Mouse (Mus musculus) testis, adult 2 months (tissue): ENCODE measurements around the gene Hoxa6.

Experiments used
- CTCF ChIP-seq: fragments of 200-500 bp; IDR thresholded peaks from 2 replicates; pipeline ENCODE4 v1.5.1; 2012; ENCODE audit warnings: low read depth, mild to moderate bottlenecking, inconsistent platforms, low read length, moderate library complexity; ENCODE audit not compliant: control insufficient read depth, insufficient read depth, insufficient replicate concordance
- POLR2A ChIP-seq: fragments of 200-500 bp; IDR thresholded peaks from 2 replicates; pipeline ENCODE4 v1.6.1; 2012; ENCODE audit warnings: low read depth, mild to moderate bottlenecking, inconsistent platforms, low read length, moderate library complexity; ENCODE audit not compliant: control insufficient read depth

DNA sequence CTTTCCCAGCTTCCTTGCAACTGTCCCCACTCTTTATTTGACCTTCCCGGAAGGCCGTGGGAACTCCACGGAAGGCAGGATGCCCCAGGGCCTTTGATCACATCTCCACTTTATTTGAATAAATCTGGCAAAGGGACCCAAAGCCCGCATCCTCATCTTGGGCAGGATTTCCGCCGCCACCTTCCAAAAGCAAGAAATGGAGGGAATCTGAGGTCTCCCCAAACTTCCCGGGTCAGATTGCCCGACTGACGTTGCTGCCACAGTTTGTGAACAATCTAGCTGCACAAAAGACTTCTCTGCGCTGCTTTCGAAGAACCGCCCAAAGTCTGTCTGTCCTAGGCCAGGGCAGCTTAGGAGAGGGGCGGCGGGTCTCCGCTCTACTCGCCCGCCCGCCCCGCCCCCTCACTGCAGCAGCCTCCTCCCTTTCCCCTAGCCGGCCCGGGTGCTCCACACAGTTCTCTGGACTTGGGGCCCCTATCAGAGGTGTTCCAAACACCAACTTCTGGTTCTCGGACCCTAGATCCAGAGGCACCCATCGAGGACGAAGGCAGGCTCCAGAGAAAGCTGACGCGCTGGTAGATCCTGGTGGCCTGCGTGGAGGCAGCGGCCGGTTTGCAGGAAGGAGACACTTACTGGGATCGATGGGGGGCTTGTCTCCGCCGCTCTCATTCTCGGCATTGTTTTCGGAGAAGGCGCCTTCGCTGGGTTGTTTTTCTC, 16.5 kb upstream of the Hoxa6 start:
- TF ChIP-seq POLR2A (no peak), CTCF (no peak)
